Mouse (Mus musculus): ENCODE measurements at regions not wholly inside any gene's neighbourhood (a gene's known extent, or its start where the extent isn't known, plus 50 kb on each side); places are given as distances from the start of the nearest gene placed in this dataset.

- TF ChIP-seq ZNF384 (IDR thresholded peaks at IDR 0.05; ENCODE audit: low read depth, low read length) (no peak), ETS1 (IDR thresholded peaks at IDR 0.05; ENCODE audit: low read depth, low read length) (peak; percentile 26; the same call in 1 of the 2 replicates), BHLHE40 (IDR thresholded peaks at IDR 0.05; ENCODE audit: borderline replicate concordance, low read depth, low read length) (no peak), POLR2AphosphoS2 (IDR thresholded peaks at IDR 0.05; ENCODE audit: low read length) (no peak)
Observed at GRCm38 (mm10) chr1:184665243-184665642, 67.2 kb downstream of the Hlx start (continued).

GRCm38 (mm10) chr1:184664098-184664375, 68.4 kb downstream of the Hlx start:
- Histone ChIP-seq H3K9ac (ENCODE audit: control insufficient read depth, low read depth, low read length, poor library complexity, severe bottlenecking) (peak overlapping the region; percentile 47), H3K4me1 (ENCODE audit: control insufficient read depth in 1 of 2, insufficient read depth in 2 of 2, low read length in 2 of 2) (peaks cover 0 to 7% of the 10 kb centered on the region in 2 experiments; a peak in 1 of 4 replicates), H3K27ac (ENCODE audit: control insufficient read depth, low read depth, low read length) (no peak overlapping the region), H3K9me3 (replicated peaks; ENCODE audit: insufficient read depth, low read length) (no peaks in the 10 kb centered on the region), H3K36me3 (ENCODE audit: control insufficient read depth in 1 of 2, insufficient read depth in 2 of 2, low read length in 2 of 2) (peaks cover 0 to 2% of the 10 kb centered on the region in 2 experiments; a peak in 1 of 4 replicates), H3K4me3 (ENCODE audit: control insufficient read depth in 1 of 2, insufficient read depth in 1 of 2, low read depth in 2 of 2, low read length in 2 of 2) (peak overlapping the region; percentile 44 to 53), H3K27me3 (ENCODE audit: control insufficient read depth in 1 of 2, insufficient read depth in 2 of 2, low read length in 2 of 2) (no peaks in the 10 kb centered on the region), H3K79me2 (ENCODE audit: control insufficient read depth, insufficient read depth, low read length, poor library complexity) (no peaks in the 10 kb centered on the region)
- TF ChIP-seq POLR2AphosphoS5 (IDR thresholded peaks at IDR 0.05; ENCODE audit: borderline replicate concordance, low read depth, low read length) (no peak), NELFE (IDR thresholded peaks at IDR 0.05; ENCODE audit: low read depth, low read length) (no peak), TCF12 (IDR thresholded peaks at IDR 0.05; ENCODE audit: low read depth, low read length) (no peak), CHD2 (IDR thresholded peaks at IDR 0.05; ENCODE audit: low read length) (no peak)
- DNase-seq (ENCODE audit: low read depth, low spot score): peak; percentile 25

- peaks cover 0 to 7% of the 10 kb centered on the region in 2 experiments; a peak in 1 of 4 replicates for H3K4me1 ChIP-seq (ENCODE audit: control insufficient read depth in 1 of 2, insufficient read depth in 2 of 2, low read length in 2 of 2)
- no peak for DNase-seq (ENCODE audit: low read depth, low spot score)
- H3K36me3 ChIP-seq (ENCODE audit: control insufficient read depth in 1 of 2, insufficient read depth in 2 of 2, low read length in 2 of 2): peaks cover 0 to 2% of the 10 kb centered on the region in 2 experiments; a peak in 1 of 4 replicates
- no peak overlapping the region for H3K27ac ChIP-seq (ENCODE audit: control insufficient read depth, low read depth, low read length)
- no peak overlapping the region for H3K9ac ChIP-seq (ENCODE audit: control insufficient read depth, low read depth, low read length, poor library complexity, severe bottlenecking)
- no peak for TF ChIP-seq ZC3H11A (IDR thresholded peaks at IDR 0.05; ENCODE audit: low read depth, low read length)
- TF ChIP-seq RCOR1 (IDR thresholded peaks at IDR 0.05; ENCODE audit: low read depth, low read length): no peak
- no peak for TF ChIP-seq UBTF (IDR thresholded peaks at IDR 0.05; ENCODE audit: borderline replicate concordance, insufficient read depth, low read depth, low read length)
- TF ChIP-seq HCFC1 (IDR thresholded peaks at IDR 0.05; ENCODE audit: low read depth, low read length): no peak
- TF ChIP-seq ZKSCAN1 (IDR thresholded peaks at IDR 0.05; ENCODE audit: low read depth, low read length): no peak
- TF ChIP-seq NELFE (IDR thresholded peaks at IDR 0.05; ENCODE audit: low read depth, low read length): no peak
- TF ChIP-seq GATA1 (IDR thresholded peaks at IDR 0.05; ENCODE audit: low read depth, low read length): no peak
- no peak for TF ChIP-seq MAZ (IDR thresholded peaks at IDR 0.05; ENCODE audit: low read depth, low read length)
- TF ChIP-seq NRF1 (IDR thresholded peaks at IDR 0.05; ENCODE audit: insufficient read depth, low read depth, low read length, poor library complexity, severe bottlenecking): no peak
- TF ChIP-seq SMC3 (IDR thresholded peaks at IDR 0.05; ENCODE audit: low read depth, low read length): no peak
- no peak for TF ChIP-seq ZMIZ1 (IDR thresholded peaks at IDR 0.05; ENCODE audit: low read depth, low read length)
- TF ChIP-seq CHD1 (IDR thresholded peaks at IDR 0.05; ENCODE audit: low read depth, low read length): no peak
- TF ChIP-seq EP300 (IDR thresholded peaks at IDR 0.05; ENCODE audit: low read depth in 1 of 2, low read length in 2 of 2): no peak
- TF ChIP-seq BHLHE40 (IDR thresholded peaks at IDR 0.05; ENCODE audit: borderline replicate concordance, low read depth, low read length): no peak
- no peaks in the 10 kb centered on the region for H3K79me2 ChIP-seq (ENCODE audit: control insufficient read depth, insufficient read depth, low read length, poor library complexity)
- H3K9me3 ChIP-seq (replicated peaks; ENCODE audit: insufficient read depth, low read length): no peaks in the 10 kb centered on the region
- peak overlapping the region in 1 of 2 experiments; percentile 44; a peak in 1 of 4 replicates for H3K4me3 ChIP-seq (ENCODE audit: control insufficient read depth in 1 of 2, insufficient read depth in 1 of 2, low read depth in 2 of 2, low read length in 2 of 2)
- H3K27me3 ChIP-seq (ENCODE audit: control insufficient read depth in 1 of 2, insufficient read depth in 2 of 2, low read length in 2 of 2): no peaks in the 10 kb centered on the region
Observed at GRCm38 (mm10) chr1:184663300-184664097, 68.9 kb downstream of the Hlx start.

All from MEL (cell line).